Mouse (Mus musculus) liver, adult 2 months (tissue): ENCODE results near the gene Fnbp1.

ENCODE experiments used
- CTCF ChIP-seq: fragments of 200-500 bp; IDR thresholded peaks from 2 replicates; pipeline ENCODE4 v1.5.1; 2011; ENCODE audit warnings: low read depth, low read length, control low read depth
- POLR2A ChIP-seq: fragments of 200-500 bp; IDR thresholded peaks from 2 replicates; pipeline ENCODE4 v1.6.1; 2011; ENCODE audit warnings: low read length, control low read depth; ENCODE audit not compliant: insufficient read depth; ENCODE audit errors: extremely low read depth

DNA sequence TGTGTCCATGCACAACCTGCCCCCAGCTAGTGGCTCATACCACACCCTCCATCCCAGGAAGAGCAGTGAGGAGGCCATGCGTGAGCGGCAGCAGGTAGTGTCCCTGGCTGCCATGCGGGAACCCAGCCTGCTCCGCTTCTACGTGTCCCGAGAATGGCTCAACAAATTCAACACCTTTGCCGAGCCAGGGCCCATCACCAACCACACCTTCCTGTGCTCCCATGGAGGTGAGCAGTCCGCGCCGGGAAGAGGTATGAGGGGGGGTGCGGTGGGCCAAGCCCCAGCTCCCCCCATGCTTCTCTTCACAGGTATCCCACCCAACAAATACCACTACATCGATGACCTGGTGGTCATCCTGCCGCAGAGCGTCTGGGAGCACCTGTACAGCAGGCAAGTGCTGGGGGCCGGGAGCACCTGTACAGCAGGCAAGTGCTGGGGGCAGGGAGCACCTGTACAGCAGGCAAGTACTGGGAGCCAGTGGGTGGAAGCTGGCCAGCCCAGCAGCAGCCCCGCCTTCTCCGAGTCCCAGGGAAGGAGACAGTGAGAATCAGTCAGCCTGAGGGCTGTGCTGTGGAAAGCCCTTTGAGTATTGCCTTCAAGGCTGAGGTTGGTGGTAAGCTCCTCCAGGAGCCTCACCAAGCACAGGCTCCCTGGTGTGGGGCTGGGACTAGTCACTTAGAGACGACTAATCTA lies 124.0 kb downstream of the Fnbp1 start:
- TF ChIP-seq CTCF (no peak), POLR2A (no peak)
